Mouse (Mus musculus) lung, postnatal 0 days (tissue): Measurements from ENCODE around the gene Chn2. TPM values are rescaled to one million over a fixed set of nuclear protein-coding genes. Genes with fewer than 3 reads are reported as not detected.

Source experiments
- ATAC-seq: fragments of 200-750 bp; cut with Nextera tagmentation; 2 replicates; pipeline ENCODE4 v1.8.0; 2017; ENCODE audit warnings: moderate library complexity
- DNase-seq: peaks from one replicate; pipeline ENCODE4 v3.0.0-alpha.2; 2016; ENCODE audit warnings: low spot score
- H3K27ac ChIP-seq: fragments of 300-500 bp; sonication (generic); 2 replicates; pipeline ENCODE4 v1.5.1; 2014; ENCODE audit warnings: antibody characterized with exemption, mild to moderate bottlenecking, low read length, mixed read lengths
- H3K27me3 ChIP-seq: fragments of 300-500 bp; sonication (generic); replicated peaks from 2 replicates; pipeline ENCODE4 v1.6.1; 2014; ENCODE audit warnings: low read length, mixed read lengths; ENCODE audit not compliant: insufficient read depth
- H3K36me3 ChIP-seq: fragments of 300-500 bp; sonication (generic); 2 replicates; pipeline ENCODE4 v1.6.1; 2014; ENCODE audit warnings: low read length, mixed read lengths; ENCODE audit not compliant: insufficient read depth
- H3K4me1 ChIP-seq: fragments of 300-500 bp; sonication (generic); 2 replicates; pipeline ENCODE4 v1.6.1; 2014; ENCODE audit warnings: antibody characterized with exemption, low read depth, low read length, mixed read lengths; ENCODE audit not compliant: insufficient read depth
- H3K4me2 ChIP-seq: fragments of 300-500 bp; sonication (generic); replicated peaks from 2 replicates; pipeline ENCODE4 v1.6.1; 2014; ENCODE audit warnings: low read depth, mild to moderate bottlenecking, low read length, moderate library complexity, mixed read lengths
- H3K4me3 ChIP-seq: fragments of 300-500 bp; sonication (generic); 2 replicates; pipeline ENCODE4 v1.5.1; 2014; ENCODE audit warnings: low read depth, low read length
- H3K9ac ChIP-seq: fragments of 300-500 bp; sonication (generic); replicated peaks from 2 replicates; pipeline ENCODE4 v1.6.1; 2014; ENCODE audit warnings: low read depth, mild to moderate bottlenecking
- H3K9me3 ChIP-seq: fragments of 300-500 bp; sonication (generic); 2 replicates; pipeline ENCODE4 v1.6.1; 2016; ENCODE audit warnings: low read length, mixed read lengths
- CTCF ChIP-seq: IDR thresholded peaks from 2 replicates; pipeline ENCODE4 v1.5.1; 2016; ENCODE audit warnings: antibody characterized with exemption, mild to moderate bottlenecking
- EP300 ChIP-seq: IDR thresholded peaks from 2 replicates; pipeline ENCODE4 v1.6.1; 2016; ENCODE audit warnings: antibody characterized with exemption, mild to moderate bottlenecking, control low read depth
- WGBS: fragments of 180-500 bp; shearing (Covaris S2); extraction: QIAGEN DNeasy Blood & Tissue Kit; methylation state at CpG from one replicate; pipeline ENCODE4 v1.1.7; 2014; 5-methylcytosine and 5-hydroxymethylcytosine counted together
- polyA plus RNA-seq: library from polyadenylated mRNA; unstranded; fragments of >200 nt; fragmentation: Nextera tagmentation; extraction: Ambion mirVana; gene quantifications from 2 replicates; pipeline ENCODE4 v1.2.1, GENCODE M21; 2015

Chn2 gene
- polyA plus RNA-seq, 1 experiment from 2014 or later: 6.8 TPM

DNA sequence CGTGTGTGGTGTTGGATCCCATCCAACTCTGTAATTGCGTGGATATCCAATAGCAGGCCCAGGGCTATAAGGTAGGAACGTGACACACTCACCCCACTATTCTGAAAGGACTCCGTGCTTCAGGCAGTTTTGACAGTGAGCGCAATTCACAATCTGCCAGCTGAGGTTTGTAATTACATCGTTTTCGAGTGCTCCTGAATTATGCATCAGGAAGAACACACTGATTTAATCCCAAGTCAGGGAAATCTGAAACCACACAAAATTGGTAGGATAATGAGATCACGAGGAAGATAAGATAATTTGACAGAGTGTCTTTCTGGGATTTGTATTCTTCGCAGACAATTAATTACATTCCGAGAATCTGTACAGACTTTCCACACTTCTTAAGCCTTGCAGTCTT is 292.4 kb downstream of the Chn2 start:
- Histone ChIP-seq H3K9me3 (no peaks in the 10 kb centered on the region), H3K9ac (no peak overlapping the region), H3K27me3 (no peaks in the 10 kb centered on the region), H3K4me1 (peaks cover 1% of the 10 kb centered on the region; the same call in 1 of the 2 replicates), H3K4me3 (no peak overlapping the region), H3K27ac (no peak overlapping the region), H3K36me3 (no peaks in the 10 kb centered on the region), H3K4me2 (no peak overlapping the region)
- WGBS: 40% methylated on average over 10 of the region's 10 CpGs
- DNase-seq (no peak), ATAC-seq (no peak)
- no peak for TF ChIP-seq CTCF
- no peak for TF ChIP-seq EP300

DNA sequence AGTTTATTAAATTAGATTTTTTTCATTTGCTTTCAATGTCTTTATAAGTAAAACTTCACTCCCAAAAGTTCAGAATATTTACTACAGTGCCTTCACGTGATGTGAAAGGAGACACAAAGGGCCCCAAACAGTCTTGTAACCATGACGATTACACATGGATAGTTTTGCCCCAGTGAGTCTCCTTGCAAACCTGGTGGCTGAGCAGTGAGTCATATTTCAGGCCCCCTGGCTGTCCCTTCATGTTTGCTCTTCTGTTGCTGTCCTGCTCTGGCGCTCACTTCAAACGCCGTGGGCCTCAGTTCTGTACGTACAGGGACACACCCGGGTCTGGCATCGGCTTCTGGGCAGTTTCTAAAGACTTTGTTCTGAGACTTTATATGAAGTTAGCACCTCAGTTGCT is 292.8 kb downstream of the Chn2 start:
- Histone ChIP-seq H3K27ac (no peak overlapping the region), H3K4me3 (no peak overlapping the region), H3K4me1 (no peaks in the 10 kb centered on the region), H3K9ac (no peak overlapping the region), H3K4me2 (no peak overlapping the region), H3K9me3 (no peaks in the 10 kb centered on the region), H3K27me3 (no peaks in the 10 kb centered on the region), H3K36me3 (no peaks in the 10 kb centered on the region)
- DNase-seq (no peak), ATAC-seq (no peak)
- no peak for TF ChIP-seq EP300
- TF ChIP-seq CTCF: no peak
- WGBS: 43% methylated on average over 8 of the region's 8 CpGs

GRCm38 (mm10) chr6:54333116-54333651 is 293.8 kb downstream of the Chn2 start:
- Histone ChIP-seq H3K4me2 (no peak overlapping the region), H3K36me3 (no peaks in the 10 kb centered on the region), H3K4me1 (no peaks in the 10 kb centered on the region), H3K27me3 (no peaks in the 10 kb centered on the region), H3K9me3 (no peaks in the 10 kb centered on the region), H3K4me3 (no peak overlapping the region), H3K9ac (no peak overlapping the region), H3K27ac (no peak overlapping the region)
- DNase-seq (no peak), ATAC-seq (no peak)
- no peak for TF ChIP-seq CTCF
- no peak for TF ChIP-seq EP300
- 70% methylated on average over 11 of the region's 11 CpGs for WGBS

GRCm38 (mm10) chr6:54333652-54334396 is 294.5 kb downstream of the Chn2 start:
- Histone ChIP-seq H3K36me3 (no peaks in the 10 kb centered on the region), H3K27ac (no peak overlapping the region), H3K9me3 (no peaks in the 10 kb centered on the region), H3K9ac (no peak overlapping the region), H3K4me1 (no peaks in the 10 kb centered on the region), H3K4me2 (no peak overlapping the region), H3K27me3 (no peaks in the 10 kb centered on the region), H3K4me3 (no peak overlapping the region)
- DNase-seq (no peak), ATAC-seq (no peak)
- 48% methylated on average over 9 of the region's 9 CpGs for WGBS
- TF ChIP-seq CTCF (no peak), EP300 (no peak)

DNA sequence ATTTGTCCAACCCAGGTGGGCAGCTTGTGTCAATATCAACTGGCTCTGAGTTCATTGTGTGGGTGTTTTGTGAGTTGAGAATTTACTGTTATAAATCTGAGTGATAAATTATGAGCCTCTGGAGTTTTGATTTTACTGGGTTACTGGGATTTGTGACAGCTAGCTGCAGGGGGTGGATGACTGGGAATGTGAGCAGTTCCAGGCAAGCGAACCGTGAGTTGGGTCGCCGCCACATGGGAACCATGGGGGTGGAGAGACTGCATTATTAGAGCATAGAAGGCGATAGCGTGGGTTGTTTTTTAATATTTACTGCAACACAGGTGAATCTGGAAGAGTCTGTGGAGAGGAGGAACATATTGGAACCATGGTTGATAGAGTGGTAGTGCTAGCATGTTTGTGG is 298.0 kb downstream of the Chn2 start:
- no peak overlapping the region for H3K4me2 ChIP-seq
- no peaks in the 10 kb centered on the region for H3K4me1 ChIP-seq
- no peak for DNase-seq
- WGBS: 83% methylated on average over 6 of the region's 6 CpGs
- H3K27ac ChIP-seq: no peak overlapping the region
- no peak for ATAC-seq
- H3K9ac ChIP-seq: no peak overlapping the region
- H3K36me3 ChIP-seq: no peaks in the 10 kb centered on the region
- no peaks in the 10 kb centered on the region for H3K27me3 ChIP-seq
- no peaks in the 10 kb centered on the region for H3K9me3 ChIP-seq
- no peak overlapping the region for H3K4me3 ChIP-seq
- TF ChIP-seq EP300 (no peak), CTCF (no peak)

DNA sequence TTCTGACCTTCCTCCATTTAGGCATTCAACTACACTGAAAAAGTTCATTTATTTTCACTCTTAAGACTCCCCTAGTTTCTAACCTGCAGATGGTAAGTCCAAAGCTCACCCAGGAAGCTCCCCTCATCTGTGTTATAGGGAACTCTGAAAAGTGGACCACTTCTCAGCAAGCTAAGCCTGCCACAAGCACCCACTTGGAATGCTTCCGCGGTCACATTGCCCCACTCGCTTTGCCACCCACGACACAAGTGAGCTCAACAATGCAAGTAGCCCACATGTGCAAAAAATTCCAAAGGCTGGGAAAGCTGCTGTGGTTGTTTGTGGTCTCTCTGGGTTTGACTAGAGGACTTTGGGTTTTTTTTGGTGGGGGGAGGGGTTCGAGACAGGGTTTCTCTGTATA is 301.8 kb downstream of the Chn2 start:
- Histone ChIP-seq H3K4me2 (no peak overlapping the region), H3K9ac (no peak overlapping the region), H3K9me3 (no peaks in the 10 kb centered on the region), H3K27me3 (no peaks in the 10 kb centered on the region), H3K4me1 (no peaks in the 10 kb centered on the region), H3K36me3 (no peaks in the 10 kb centered on the region), H3K27ac (no peak overlapping the region), H3K4me3 (no peak overlapping the region)
- 60% methylated on average over 5 of the region's 5 CpGs for WGBS
- TF ChIP-seq EP300: no peak
- no peak for TF ChIP-seq CTCF
- DNase-seq: peak; percentile 52
- ATAC-seq: peak; percentile 53
